Mouse (Mus musculus) thymus, postnatal 4 days (tissue): ENCODE results near the gene Arl4a.

Experiments
- DNase-seq: peaks from one replicate; pipeline ENCODE4 v3.0.0; 2021

The Arl4a gene

GRCm38 (mm10) chr12:40037876-40038463 is at the start of gene Arl4a:
Gene Arl4a (minus strand): TSS chr12:40038025.
- DNase-seq, result peak; percentile 96

GRCm38 (mm10) chr12:40085731-40086322 is 48.0 kb upstream of the Arl4a start:
- DNase-seq, result no peak

GRCm38 (mm10) chr12:40082453-40083238 is 44.8 kb upstream of the Arl4a start:
- DNase-seq, result no peak

GRCm38 (mm10) chr12:40082048-40082447 is 44.2 kb upstream of the Arl4a start:
- DNase-seq, result no peak

- no peak for DNase-seq
Measured at GRCm38 (mm10) chr12:40073660-40074059, 35.8 kb upstream of the Arl4a start.

- DNase-seq, result no peak
Measured at GRCm38 (mm10) chr12:40047024-40047423, 9.2 kb upstream of the Arl4a start.

GRCm38 (mm10) chr12:40043816-40044585 is 6.2 kb upstream of the Arl4a start:
- no peak for DNase-seq

- DNase-seq, result peak; percentile 25
Measured at GRCm38 (mm10) chr12:40040067-40040466, 2.2 kb upstream of the Arl4a start.

GRCm38 (mm10) chr12:40037226-40037813 is 505 bp downstream of the Arl4a start:
- peak; percentile 99 for DNase-seq

GRCm38 (mm10) chr12:40036666-40037065 is 1.2 kb downstream of the Arl4a start:
- DNase-seq, result peak; percentile 25

GRCm38 (mm10) chr12:40035506-40035905 is 2.3 kb downstream of the Arl4a start:
- no peak for DNase-seq

GRCm38 (mm10) chr12:40029201-40029600 is 8.6 kb downstream of the Arl4a start:
- no peak for DNase-seq

- DNase-seq, result no peak
Measured at GRCm38 (mm10) chr12:40027846-40028245, 10.0 kb downstream of the Arl4a start.

GRCm38 (mm10) chr12:40027444-40027843 is 10.4 kb downstream of the Arl4a start:
- DNase-seq, result no peak

GRCm38 (mm10) chr12:40023918-40024317 is 13.9 kb downstream of the Arl4a start:
- DNase-seq, result no peak

- DNase-seq, result no peak
Measured at GRCm38 (mm10) chr12:40023014-40023642, 14.7 kb downstream of the Arl4a start.

GRCm38 (mm10) chr12:40022344-40022743 is 15.5 kb downstream of the Arl4a start:
- DNase-seq, result no peak

- DNase-seq, result no peak
Measured at GRCm38 (mm10) chr12:40017955-40018505, 19.8 kb downstream of the Arl4a start.

- peak; percentile 59 for DNase-seq
Measured at GRCm38 (mm10) chr12:40016648-40017460, 21.0 kb downstream of the Arl4a start.

- no peak for DNase-seq
Measured at GRCm38 (mm10) chr12:40016068-40016467, 21.8 kb downstream of the Arl4a start.

GRCm38 (mm10) chr12:40009866-40010265 is 28.0 kb downstream of the Arl4a start:
- DNase-seq, result no peak
